Mouse (Mus musculus) ES-E14 (cell line): Measurements from ENCODE around the gene Galnt14. TPM values are rescaled to one million over a fixed set of nuclear protein-coding genes. Genes with fewer than 3 reads are reported as not detected.

Source experiments
- DNase-seq: peaks from one replicate; pipeline ENCODE4 v3.0.0-alpha.2; 2013; ENCODE audit warnings: low read depth, low spot score
- H3K27ac ChIP-seq: 2 replicates; pipeline ENCODE4 v1.5.1; 2012; ENCODE audit warnings: low read depth, mild to moderate bottlenecking, low read length, moderate library complexity, mixed read lengths; ENCODE audit not compliant: poor library complexity, insufficient read depth, severe bottlenecking
- H3K36me3 ChIP-seq: 2 replicates; pipeline ENCODE4 v1.6.1; 2012; ENCODE audit warnings: mild to moderate bottlenecking, low read length, moderate library complexity, mixed read lengths; ENCODE audit not compliant: control insufficient read depth, poor library complexity, insufficient read depth, severe bottlenecking
- H3K4me1 ChIP-seq, 2 experiments: fragments of 150-350 bp in 1 of 2; sonication (generic) in 1 of 2; 2 replicates each; pipeline ENCODE4 v1.6.1; 2012; ENCODE audit warnings: low read length in 2 of 2, mild to moderate bottlenecking in 1 of 2, mixed read lengths in 1 of 2; ENCODE audit not compliant: control insufficient read depth in 2 of 2, insufficient read depth in 2 of 2, poor library complexity in 1 of 2
- H3K4me3 ChIP-seq, 2 experiments: fragments of 150-350 bp in 1 of 2; sonication (generic) in 1 of 2; 2 replicates each; pipeline ENCODE4 v1.5.1; 2012; ENCODE audit warnings: low read length in 2 of 2, low read depth in 1 of 2, mild to moderate bottlenecking in 1 of 2, mixed read lengths in 1 of 2; ENCODE audit not compliant: insufficient read depth in 1 of 2, poor library complexity in 1 of 2, severe bottlenecking in 1 of 2
- H3K9ac ChIP-seq: 2 replicates; pipeline ENCODE4 v1.6.1; 2012; ENCODE audit warnings: low read depth, mild to moderate bottlenecking, low read length, mixed read lengths; ENCODE audit not compliant: poor library complexity, insufficient read depth, severe bottlenecking
- H3K9me3 ChIP-seq: fragments of 150-350 bp; sonication (generic); 2 replicates; pipeline ENCODE4 v1.6.1; 2012; ENCODE audit warnings: low read depth, mild to moderate bottlenecking, low read length; ENCODE audit not compliant: control insufficient read depth, insufficient read depth
- CHD2 ChIP-seq: IDR thresholded peaks from 2 replicates; pipeline ENCODE4 v1.6.1; 2014; ENCODE audit warnings: mild to moderate bottlenecking, low read depth, low read length, inconsistent platforms
- HCFC1 ChIP-seq: IDR thresholded peaks from 2 replicates; pipeline ENCODE4 v1.6.1; 2012; ENCODE audit warnings: low read length, inconsistent platforms, borderline replicate concordance; ENCODE audit not compliant: insufficient read depth
- MAFK ChIP-seq: IDR thresholded peaks from 2 replicates; pipeline ENCODE4 v1.6.1; 2014; ENCODE audit warnings: mild to moderate bottlenecking, low read depth, low read length, inconsistent platforms; ENCODE audit not compliant: insufficient read depth
- ZC3H11A ChIP-seq: IDR thresholded peaks from 2 replicates; pipeline ENCODE4 v1.6.1; 2012; ENCODE audit warnings: low read depth, mild to moderate bottlenecking, inconsistent platforms, low read length, borderline replicate concordance
- ZNF384 ChIP-seq: IDR thresholded peaks from 2 replicates; pipeline ENCODE4 v1.6.1; 2012; ENCODE audit warnings: low read depth, low read length, inconsistent platforms
- in situ Hi-C, 2 experiments: fragments of 600-800 bp; cut with MboI; formaldehyde crosslinking; loops; one replicate each; pipeline ENCODE4 v1.15.1; 2025; ENCODE audit warnings: low sequenced_read_pairs in 2 of 2, inconsistent platforms in 1 of 2; ENCODE audit not compliant: unreplicated experiment in 2 of 2
- total RNA-seq: library from RNA; depleted of rRNA; stranded (reverse); fragments of 300-350 nt; gene quantifications from 2 replicates; pipeline ENCODE4 v1.2.3, GENCODE M21; 2012

The Galnt14 gene
- total RNA-seq, 1 experiment: 4.6 TPM

DNA sequence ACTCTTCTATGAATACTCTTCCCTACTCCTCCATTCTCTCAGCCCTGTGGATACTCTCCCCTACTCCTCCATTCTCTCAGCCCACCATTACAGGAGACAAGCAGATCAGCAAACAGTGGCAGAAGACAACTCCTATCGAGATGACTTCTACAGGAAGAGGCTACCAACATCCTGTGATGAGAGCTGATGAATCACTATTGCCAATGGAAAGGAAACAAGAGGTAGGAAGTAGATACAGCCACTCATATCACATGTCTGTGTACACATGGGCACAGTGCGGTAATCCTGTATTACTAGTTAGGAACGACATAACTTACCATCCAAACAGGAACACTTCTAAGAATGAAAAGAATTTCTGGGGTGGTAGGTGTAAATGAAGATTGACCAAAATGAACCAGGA, 53.9 kb downstream of the Galnt14 start:
- Histone ChIP-seq H3K9ac (no peak overlapping the region), H3K36me3 (no peaks in the 10 kb centered on the region), H3K4me3 (no peak overlapping the region), H3K4me1 (no peaks in the 10 kb centered on the region), H3K9me3 (no peaks in the 10 kb centered on the region), H3K27ac (no peak overlapping the region)
- DNase-seq: no peak
- in situ Hi-C loops: no loop called here
- TF ChIP-seq HCFC1 (no peak), ZC3H11A (no peak), ZNF384 (no peak), CHD2 (no peak), MAFK (no peak)

DNA sequence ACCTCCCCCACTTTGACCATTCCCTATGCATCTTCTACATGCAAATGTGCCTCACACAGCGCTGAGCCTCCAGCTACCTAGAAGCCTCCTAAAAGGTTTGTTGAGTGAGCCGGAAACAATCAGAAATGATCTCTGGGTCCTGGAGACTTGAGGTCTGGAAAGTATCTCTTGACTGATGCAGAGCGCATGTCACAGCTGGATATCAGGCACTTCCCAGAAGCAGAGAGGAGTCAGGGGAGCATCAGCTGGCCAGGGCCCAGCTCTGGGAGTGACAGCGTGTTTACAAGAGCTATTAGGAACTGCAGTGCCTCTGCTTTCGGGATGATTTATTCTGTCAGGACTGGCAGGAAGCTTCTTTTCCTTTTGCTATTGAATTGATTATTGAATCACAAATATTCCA, 56.0 kb downstream of the Galnt14 start:
- H3K4me3 ChIP-seq: no peak overlapping the region
- DNase-seq: no peak

DNA sequence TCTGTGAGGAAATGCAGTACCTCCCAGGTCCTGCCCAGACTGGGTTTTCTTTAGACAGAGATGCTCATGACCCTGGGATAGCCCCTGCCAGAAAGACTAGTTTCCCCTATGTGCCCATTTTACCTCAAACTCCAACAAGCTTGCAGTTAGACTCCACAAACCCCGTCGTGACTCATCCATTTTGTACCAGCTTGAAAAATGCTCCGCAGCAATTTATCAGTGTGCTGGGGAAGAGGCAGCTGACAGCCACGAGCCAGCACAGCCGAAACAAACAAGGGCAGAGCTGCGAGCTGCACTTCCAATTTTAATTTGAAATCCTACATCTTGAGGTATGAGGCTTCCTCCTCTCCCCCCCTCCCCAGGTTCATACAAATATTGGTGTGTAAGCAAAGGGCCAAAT, 60.9 kb downstream of the Galnt14 start:
- Histone ChIP-seq H3K4me1 (no peaks in the 10 kb centered on the region), H3K4me3 (no peak overlapping the region), H3K9ac (no peak overlapping the region), H3K9me3 (no peaks in the 10 kb centered on the region), H3K27ac (no peak overlapping the region), H3K36me3 (no peaks in the 10 kb centered on the region)
- in situ Hi-C loops: no loop called here
- no peak for TF ChIP-seq MAFK
- TF ChIP-seq HCFC1: no peak
- no peak for TF ChIP-seq ZC3H11A
- no peak for TF ChIP-seq CHD2
- no peak for TF ChIP-seq ZNF384
- no peak for DNase-seq

More for the DNA sequence above, 56.0 kb downstream of the Galnt14 start:
- in situ Hi-C loops: no loop called here
- no peaks in the 10 kb centered on the region for H3K36me3 ChIP-seq
- TF ChIP-seq ZC3H11A (no peak), MAFK (no peak), CHD2 (no peak), ZNF384 (no peak), HCFC1 (no peak)
- no peaks in the 10 kb centered on the region for H3K9me3 ChIP-seq
- no peaks in the 10 kb centered on the region for H3K4me1 ChIP-seq
- H3K9ac ChIP-seq: no peak overlapping the region
- no peak overlapping the region for H3K27ac ChIP-seq

DNA sequence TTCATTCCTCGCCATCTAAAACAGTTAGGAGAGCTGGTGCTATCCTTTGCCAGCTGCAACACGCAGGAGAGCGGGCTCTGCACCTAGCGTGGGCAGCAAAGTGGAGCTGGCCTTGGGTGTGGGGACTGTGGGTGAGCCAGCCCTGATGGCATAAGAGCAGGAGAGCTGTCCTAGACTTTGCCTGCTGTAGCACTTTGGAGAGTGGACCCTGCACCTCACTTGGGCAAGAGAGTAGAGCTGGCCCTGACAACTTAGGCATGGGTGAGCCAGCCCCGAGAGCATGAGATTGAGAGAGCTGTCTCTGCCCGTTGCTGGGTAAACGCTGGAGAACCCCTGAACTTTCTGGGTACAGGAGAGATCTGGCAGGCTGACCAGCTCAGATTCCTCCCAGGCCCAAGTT, 68.6 kb downstream of the Galnt14 start:
- TF ChIP-seq HCFC1 (no peak), ZC3H11A (no peak), ZNF384 (no peak), MAFK (no peak), CHD2 (no peak)
- in situ Hi-C loops: no loop called here
- no peaks in the 10 kb centered on the region for H3K36me3 ChIP-seq

DNA sequence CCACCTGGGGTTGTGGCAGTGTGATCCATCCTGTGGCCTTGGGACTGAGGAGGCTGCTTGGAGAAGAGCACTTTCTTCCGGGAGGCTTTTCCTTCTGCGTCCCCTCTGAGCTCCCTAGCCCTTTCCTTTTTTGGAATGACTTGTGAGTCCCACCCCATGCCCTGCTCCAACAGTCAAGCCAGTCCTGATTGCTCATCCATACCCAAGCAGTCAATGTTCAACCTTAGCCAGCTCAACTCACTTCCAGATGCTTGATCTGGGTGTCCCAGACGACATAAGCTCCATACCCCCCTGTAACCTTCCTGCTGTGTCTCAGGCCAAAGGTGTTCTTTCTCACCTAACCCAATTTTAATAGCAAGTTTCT, 70.2 kb downstream of the Galnt14 start:
- TF ChIP-seq ZNF384 (no peak), MAFK (no peak), CHD2 (no peak), HCFC1 (no peak), ZC3H11A (no peak)
- no peak for DNase-seq
- in situ Hi-C loops: no loop called here
- Histone ChIP-seq H3K36me3 (no peaks in the 10 kb centered on the region), H3K9ac (no peak overlapping the region), H3K4me1 (no peaks in the 10 kb centered on the region), H3K9me3 (no peaks in the 10 kb centered on the region), H3K27ac (no peak overlapping the region), H3K4me3 (no peak overlapping the region)

More for the DNA sequence above, 68.6 kb downstream of the Galnt14 start:
- DNase-seq: no peak
- H3K27ac ChIP-seq: no peak overlapping the region
- H3K9ac ChIP-seq: no peak overlapping the region
- no peak overlapping the region for H3K4me3 ChIP-seq
- H3K9me3 ChIP-seq: no peaks in the 10 kb centered on the region
- H3K4me1 ChIP-seq: no peaks in the 10 kb centered on the region
